Mouse (Mus musculus): ENCODE data around the gene Tsc22d1.

Tsc22d1 gene

GRCm38 (mm10) chr14:76448987-76449386 lies 34.2 kb downstream of the Tsc22d1 start:
- no peak for DNase-seq

DNA sequence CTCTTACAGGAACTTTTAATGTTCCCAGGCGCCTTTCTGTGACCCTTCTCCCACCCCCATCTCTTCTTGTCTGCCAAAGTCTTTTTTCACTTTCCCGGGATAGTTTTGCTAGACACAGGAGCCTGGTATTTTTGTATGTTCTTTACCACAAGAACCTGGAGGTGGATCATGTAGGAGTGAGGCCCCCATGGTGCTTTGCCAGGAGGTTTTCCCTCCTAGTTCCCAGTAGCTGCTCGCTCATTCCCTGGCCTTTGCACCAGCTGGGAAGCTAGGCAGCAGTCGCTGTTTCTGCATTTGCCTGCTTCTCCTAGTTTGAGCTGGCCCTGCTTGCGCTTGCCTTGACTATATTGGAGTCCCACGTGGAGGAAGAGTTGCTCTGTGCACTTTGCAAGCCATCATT lies 36.2 kb downstream of the Tsc22d1 start:
- no peak for DNase-seq

- DNase-seq = peak; percentile 27
These were observed 38.1 kb downstream of the Tsc22d1 start for GRCm38 (mm10) chr14:76452751-76453360.

DNA sequence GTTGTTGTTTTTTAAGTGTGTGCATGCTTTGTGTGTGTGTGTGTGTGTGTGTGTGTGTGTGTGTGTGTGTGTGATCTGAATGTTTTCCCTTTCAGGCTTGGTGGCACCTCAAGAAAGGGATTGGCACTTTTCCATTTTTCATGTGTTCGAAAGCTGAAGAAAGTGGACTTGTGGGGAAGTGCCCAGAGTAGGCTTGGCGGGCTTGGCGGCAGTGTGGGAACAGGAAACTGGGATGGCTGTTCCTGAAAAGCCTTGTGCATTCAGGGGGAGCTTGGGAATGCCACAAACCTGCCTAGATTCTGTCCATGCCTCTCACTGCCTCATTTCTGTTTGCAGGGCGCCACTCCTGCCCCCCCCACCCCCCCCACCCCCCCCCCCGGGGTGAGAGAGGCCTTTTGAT lies 39.9 kb downstream of the Tsc22d1 start:
- no peak for DNase-seq

- DNase-seq = no peak
These were observed 40.4 kb downstream of the Tsc22d1 start for GRCm38 (mm10) chr14:76455159-76455558.

- no peak for DNase-seq
These were observed 42.9 kb downstream of the Tsc22d1 start for GRCm38 (mm10) chr14:76457696-76458095.

DNA sequence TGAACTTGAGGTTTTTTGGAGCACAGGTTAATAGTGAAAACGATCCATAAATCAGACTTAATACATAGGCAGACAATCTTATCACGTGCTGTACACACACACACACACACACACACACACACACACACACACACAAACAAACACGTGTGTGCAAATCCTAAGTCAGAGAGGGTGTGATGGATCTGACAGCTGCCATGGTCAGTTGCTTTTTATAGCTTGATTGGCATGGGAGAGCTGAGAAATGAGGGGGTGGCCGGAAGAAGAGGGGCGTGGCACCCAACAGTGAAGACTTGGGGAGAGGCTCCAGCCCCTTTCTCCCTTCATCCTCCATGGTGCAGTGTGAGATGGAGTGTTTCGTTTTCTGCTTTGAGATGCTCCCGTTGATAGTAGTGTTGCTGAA lies 45.4 kb downstream of the Tsc22d1 start:
- DNase-seq = no peak

DNA sequence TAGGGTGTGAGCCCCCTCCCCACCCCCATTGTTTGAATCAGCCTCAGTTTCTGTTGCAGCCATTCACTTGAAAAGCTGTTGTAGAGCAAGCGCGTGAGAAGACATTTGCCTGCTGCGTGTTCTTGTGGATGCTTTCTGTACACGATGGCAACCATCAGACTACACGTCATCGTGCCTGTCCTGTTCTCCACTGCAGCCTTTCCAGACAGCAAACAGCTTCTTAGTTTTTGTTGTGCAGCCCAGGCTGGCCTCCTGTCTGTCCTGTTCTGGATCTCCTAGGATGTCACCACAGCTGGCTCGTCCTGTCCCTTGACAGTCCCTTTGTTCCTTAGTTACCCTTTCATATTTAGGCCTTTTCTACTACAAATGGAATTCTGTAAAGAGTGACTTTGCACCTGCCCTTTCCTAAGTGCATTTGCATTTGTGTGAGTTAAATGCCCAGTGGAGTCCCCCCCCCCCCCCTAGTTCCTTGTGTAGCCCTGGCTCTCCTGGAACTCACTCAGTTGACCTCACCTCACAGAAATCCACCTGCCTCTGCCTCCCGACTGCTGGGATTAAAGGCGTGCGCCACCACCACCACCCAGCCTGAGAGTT lies 46.5 kb downstream of the Tsc22d1 start:
- no peak for DNase-seq

DNA sequence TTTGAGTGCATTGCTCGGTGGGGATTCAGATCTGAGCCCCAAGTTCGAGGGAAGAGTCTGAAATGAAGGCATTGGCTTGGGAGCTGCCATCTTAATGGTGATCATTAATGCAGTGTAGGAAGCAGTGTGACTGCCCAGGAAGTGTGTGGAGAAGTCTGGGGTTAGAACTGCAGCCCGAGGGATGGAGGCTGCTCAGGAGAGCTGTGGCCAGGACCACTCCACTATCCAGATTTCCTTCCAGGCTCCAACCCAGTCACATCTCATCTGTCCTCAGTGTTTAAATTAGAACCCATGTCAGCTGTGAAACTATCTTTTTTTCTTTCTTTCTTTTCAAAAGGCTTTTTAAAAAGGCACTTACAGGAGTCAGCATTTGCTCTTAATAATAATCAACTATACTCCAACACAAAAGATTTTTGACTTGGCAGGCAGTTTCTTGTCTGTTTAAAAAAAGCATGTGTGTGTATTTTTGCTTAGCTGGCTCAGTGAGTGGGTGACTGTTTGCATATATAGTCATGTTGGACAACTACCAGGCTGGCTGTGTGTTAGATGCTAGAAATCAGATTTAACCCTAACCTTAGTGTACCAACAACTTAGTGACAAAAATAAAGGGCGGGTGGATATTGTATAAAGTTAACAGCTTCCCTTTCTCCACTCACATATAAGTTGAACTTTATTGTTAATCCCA lies 48.8 kb downstream of the Tsc22d1 start:
- no peak for DNase-seq

DNA sequence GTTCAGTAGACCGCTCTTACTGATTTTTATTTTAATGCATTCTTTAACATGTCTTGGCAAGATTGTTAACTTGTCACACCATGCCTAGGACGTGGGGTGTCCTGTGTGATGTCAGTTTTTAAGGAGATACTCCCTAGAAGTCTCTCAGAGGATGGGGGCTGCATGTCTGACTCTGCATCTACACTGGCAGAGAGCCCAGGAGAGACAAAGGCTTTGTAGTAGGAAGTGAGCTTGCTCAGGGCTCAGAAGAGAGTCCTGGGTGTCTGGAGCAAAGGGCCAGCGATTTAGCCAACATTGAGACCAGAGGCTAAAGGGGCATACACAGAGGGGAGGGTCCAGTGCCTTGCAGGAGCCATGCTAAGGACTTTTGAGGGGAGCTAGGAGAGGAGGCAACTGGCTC lies 50.2 kb downstream of the Tsc22d1 start:
- DNase-seq = no peak

DNA sequence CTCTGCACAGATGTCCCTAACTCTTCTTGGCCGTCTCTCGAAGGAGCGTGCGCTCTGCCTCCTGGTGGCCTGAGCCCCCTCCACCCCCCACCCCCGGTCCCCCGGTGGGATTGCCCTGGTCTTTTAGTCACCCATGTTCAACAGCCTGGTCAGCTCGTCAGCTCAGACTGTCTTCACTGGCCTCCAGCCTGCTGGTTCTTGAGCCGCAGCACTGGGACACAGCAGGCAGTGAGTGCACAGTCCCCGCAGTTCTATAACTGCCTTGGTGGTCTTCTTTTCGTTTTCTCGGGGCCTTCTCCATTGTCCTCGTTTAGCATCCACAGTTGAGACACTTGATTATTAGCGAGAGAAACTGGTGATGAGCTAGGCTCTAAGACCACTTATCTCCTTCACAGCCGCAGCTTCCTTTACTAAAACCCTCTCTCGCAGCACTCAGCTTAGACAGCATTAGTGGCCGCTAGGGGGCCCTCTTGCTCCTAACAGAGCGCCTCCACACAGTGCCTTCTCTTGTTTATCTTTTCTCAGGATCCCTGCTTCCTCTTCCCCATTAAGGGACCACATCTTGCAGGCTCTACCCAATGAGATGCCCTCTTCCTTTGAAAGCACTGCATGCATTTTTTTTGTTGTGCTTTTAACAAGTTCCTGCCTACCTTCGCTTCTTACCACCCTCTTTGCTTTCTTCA lies 52.0 kb downstream of the Tsc22d1 start:
- DNase-seq = peak; percentile 93

- DNase-seq = no peak
These were observed 53.2 kb downstream of the Tsc22d1 start for GRCm38 (mm10) chr14:76467932-76468331.

DNA sequence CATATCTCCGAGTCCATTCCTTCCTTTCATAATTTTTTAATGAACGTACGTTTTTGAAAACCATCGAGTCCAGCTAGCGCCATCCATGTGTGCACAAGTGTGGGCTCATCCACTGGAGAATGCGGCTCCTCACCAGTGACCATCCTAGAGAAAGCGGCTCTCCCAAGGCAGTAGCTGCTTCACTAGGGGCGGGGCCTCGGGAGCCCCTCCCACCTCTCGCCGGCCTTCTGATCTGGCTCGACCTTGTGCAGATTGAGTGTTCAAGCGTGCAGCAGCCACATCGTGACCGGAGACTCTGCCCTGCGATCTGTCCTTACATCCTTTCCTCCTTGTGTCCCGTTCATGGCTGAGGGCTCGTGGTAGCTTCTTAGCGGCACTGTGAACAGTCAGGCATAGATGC lies 56.5 kb downstream of the Tsc22d1 start:
- no peak for DNase-seq

DNA sequence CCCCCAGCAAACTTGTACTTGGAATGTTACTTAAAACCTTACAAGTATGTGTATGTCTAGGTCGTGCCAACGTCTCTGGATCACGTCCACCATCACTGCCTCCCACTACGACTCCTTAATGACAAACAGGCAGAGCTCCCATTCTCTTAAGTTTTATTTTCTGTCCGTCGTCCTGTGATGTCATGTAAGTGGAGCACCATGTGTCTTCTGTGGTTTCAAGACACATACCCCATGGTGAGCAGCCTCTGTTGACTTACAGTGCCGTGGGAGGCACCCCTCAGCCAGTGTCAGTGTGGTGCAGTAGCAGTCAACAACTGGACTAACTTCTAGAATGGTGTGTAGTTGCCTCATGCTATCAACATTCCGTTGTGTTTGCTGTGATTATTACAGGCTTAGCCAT lies 57.7 kb downstream of the Tsc22d1 start:
- DNase-seq = no peak

DNA sequence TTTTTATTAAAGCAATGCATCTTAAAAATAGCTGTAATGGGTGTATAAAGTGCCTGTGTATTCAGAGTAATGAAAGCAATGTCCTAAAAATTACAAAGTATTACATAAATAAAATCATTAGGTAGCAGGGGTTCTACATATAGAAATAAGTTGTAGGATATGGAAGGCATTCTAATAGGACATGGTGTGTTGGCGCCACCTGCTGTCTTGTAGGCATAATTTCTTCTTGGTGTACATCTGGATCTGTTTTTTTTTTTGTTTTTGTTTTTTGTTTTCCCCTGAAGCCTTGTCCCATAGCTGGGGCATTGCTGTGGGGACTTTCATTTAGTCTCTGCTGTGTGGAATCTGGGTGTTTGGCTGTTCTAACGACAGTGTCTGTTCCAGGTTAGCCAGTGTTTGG lies 58.6 kb downstream of the Tsc22d1 start:
- peak; percentile 55 for DNase-seq

DNA sequence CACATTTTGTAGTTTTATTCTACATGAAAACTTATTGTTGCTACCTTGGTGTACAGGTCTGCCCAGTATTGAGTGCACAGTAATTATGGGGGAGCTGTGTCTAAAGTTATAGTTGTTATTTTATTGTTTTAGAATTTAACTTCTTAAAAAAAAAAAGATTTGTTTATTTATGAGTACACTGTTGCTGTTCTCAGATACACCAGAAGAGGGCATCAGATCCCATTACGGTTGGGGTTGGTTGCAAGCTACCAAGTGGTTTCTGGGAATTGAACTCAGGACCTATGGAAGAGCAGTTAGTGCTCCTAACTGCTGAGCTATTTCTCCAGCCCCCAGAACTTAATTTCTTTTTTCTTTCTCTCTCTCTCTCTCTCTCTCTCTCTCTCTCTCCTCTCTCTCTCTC lies 59.4 kb downstream of the Tsc22d1 start:
- DNase-seq = no peak

DNA sequence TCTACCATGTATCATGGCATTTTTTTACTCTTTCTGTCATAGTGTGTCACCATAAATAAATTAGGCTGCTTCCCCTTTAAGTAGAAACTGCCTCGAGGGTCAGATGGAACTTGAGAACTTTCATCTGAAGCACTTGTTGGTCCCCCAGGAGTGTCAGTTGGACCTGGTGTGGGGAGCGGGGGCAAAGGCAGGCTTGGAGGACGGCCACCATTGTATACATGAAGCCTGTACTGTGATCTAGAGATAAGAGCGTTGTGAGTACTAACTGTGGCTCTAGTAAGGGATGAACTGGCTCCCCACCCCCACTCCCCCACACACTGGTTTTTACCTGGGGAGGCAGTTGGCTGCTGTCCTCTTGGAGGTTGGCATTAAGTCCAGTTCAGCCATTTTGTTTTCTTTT lies 62.0 kb downstream of the Tsc22d1 start:
- DNase-seq = no peak

GRCm38 (mm10) chr14:76478076-76478475 lies 63.3 kb downstream of the Tsc22d1 start:
- no peak for DNase-seq

DNA sequence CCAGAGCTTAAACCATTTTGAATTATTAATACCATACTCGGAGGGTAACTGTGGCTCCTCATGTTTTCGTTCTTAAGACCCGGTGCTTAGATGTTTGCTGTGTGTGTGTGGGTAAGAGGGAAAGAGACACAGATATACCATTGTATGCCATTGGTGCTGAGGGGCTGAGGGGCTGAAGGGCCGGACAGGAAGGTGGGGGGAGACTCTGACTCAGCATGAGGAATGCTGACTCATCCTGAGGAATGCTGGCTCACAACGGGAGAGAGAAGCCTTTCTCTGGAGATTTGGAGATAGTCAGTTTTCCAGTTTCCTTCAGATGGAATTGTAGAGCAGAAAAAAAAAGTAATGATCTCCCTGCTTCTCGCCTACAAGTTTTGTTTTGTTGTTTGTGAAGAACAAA lies 63.9 kb downstream of the Tsc22d1 start:
- no peak for DNase-seq

DNA sequence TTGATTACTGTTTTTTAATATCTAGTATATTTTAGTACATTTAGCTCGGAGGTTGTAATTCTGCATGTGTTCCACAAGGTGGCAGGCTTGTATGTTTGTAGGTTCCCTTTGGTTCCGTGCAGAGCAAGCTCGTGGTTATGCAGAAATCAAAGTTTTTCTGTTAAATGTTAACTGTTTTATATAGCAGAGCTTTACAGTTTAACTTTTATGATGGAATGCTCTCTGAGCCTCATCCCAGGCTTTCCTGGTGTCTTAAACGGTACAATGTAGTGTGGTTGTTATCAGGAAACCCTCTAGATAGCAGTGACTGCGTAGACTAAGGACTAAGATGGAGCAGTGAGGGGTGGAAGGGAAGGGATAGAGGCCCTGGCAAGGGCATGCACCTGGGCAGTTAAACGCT lies 65.1 kb downstream of the Tsc22d1 start:
- DNase-seq = no peak

GRCm38 (mm10) chr14:76480507-76480906 lies 65.7 kb downstream of the Tsc22d1 start:
- DNase-seq = no peak

DNA sequence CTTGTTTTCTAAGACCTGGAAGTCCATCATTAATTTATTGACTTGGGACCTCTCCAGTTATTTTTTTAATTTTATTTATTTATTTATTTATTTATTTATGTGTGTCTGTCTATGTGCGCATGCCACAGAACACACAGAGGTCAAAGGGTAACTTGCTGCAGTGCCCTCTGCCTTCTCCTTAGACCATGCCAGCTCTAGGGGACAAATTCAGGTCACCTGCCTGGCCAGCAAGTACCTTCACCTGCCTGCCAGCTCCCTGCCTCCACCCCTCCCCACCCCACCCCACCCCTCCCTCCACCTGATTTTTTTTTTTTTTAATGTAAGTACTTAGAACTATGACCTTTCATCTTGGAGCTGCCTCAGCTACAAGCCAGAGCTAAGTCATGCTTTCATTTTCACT lies 68.9 kb downstream of the Tsc22d1 start:
- no peak for DNase-seq

- DNase-seq = no peak
These were observed 72.8 kb downstream of the Tsc22d1 start for GRCm38 (mm10) chr14:76487609-76488008.
